Comparison of ENCODE assay signal across 9 mouse cellular contexts in genomic region chr6:53781171-53781570, GRCm38 (mm10). TPM values are rescaled to one million over a fixed set of nuclear protein-coding genes. Genes with fewer than 3 reads are reported as not detected.
DNase-seq lines count a peak whose midpoint lies in the region; ATAC-seq and TF ChIP-seq lines count a peak whose summit lies in the region.
"Had no signal": no experiment of that assay in that cellular context is flagged by ENCODE, and none has a peak within 500 bp of the region (broad histone marks: within the 10 kb centered on the region; RNA-seq: fewer than 3 reads in every experiment).

No protein-coding gene starts in this region.

- POLR2A ChIA-PET in Patski (lab: Charles Lee) = no interaction called here

- no peak overlapping the region for H3K4me3 ChIP-seq in kidney, postnatal 0 days (replicated peaks; ENCODE audit: low read depth, low read length)
- no peak overlapping the region for H3K4me3 ChIP-seq in kidney, embryonic 15.5 days (replicated peaks)
- H3K4me3 ChIP-seq in E14TG2a.4 (replicated peaks; ENCODE audit: low read length) = no peak overlapping the region

- CTCF ChIA-PET in Patski (lab: Charles Lee) = no interaction called here

- H3K9ac ChIP-seq in kidney, postnatal 0 days (ENCODE audit: low read depth, low read length) = no peak overlapping the region
- H3K9ac ChIP-seq in kidney, embryonic 15.5 days = no peak overlapping the region

- no peaks in the 10 kb centered on the region for H3K9me3 ChIP-seq in kidney, postnatal 0 days (replicated peaks; ENCODE audit: low read length)
- no peaks in the 10 kb centered on the region for H3K9me3 ChIP-seq in kidney, embryonic 15.5 days (replicated peaks)
- H3K9me3 ChIP-seq in E14TG2a.4 (ENCODE audit: low read length) = no peaks in the 10 kb centered on the region

- peak; percentile 86 for DNase-seq in kidney, postnatal 0 days (ENCODE audit: low spot score)
- no peak for DNase-seq in Patski (ENCODE audit: low read depth, low spot score)
- DNase-seq in embryo, embryonic 10 days (ENCODE audit: low spot score) = peak; percentile 92
- DNase-seq in layer of hippocampus, postnatal 14 days (ENCODE audit: low spot score in 2 of 2) = peak; percentile 25 to 74
- DNase-seq in natural killer cell, adult 2 months (ENCODE audit: low spot score in 2 of 2) = peak; percentile 16 to 36
- DNase-seq in yolk sac, embryonic 10.5 days (ENCODE audit: low spot score) = no peak

- peak; percentile 98 for TF ChIP-seq CTCF in kidney, postnatal 0 days (IDR thresholded peaks at IDR 0.05; ENCODE audit: low read depth)
- TF ChIP-seq CTCF in E14TG2a.4 (conservative IDR thresholded peaks at IDR 0.05; ENCODE audit: low read length) (peak; percentile 60), Patski (IDR thresholded peaks at IDR 0.05) (peak; percentile 68)

- no peaks in the 10 kb centered on the region for H3K36me3 ChIP-seq in kidney, postnatal 0 days (ENCODE audit: insufficient read depth, low read length)
- no peaks in the 10 kb centered on the region for H3K36me3 ChIP-seq in kidney, embryonic 15.5 days
- H3K36me3 ChIP-seq in E14TG2a.4 (ENCODE audit: insufficient read depth, low read length) = no peaks in the 10 kb centered on the region

- H3K27ac ChIP-seq in kidney, postnatal 0 days = no peak overlapping the region
- H3K27ac ChIP-seq in kidney, embryonic 15.5 days = no peak overlapping the region
- H3K27ac ChIP-seq: macrophage had no signal

- no peak overlapping the region for H3K4me2 ChIP-seq in kidney, postnatal 0 days (ENCODE audit: low read length)
- no peak overlapping the region for H3K4me2 ChIP-seq in kidney, embryonic 15.5 days

- in situ Hi-C loops in Patski (cut with MboI; ENCODE audit: low pct_unique_long_range_greater_than_20kb) = loop anchor here (5.0 kb wide), 2 partner anchors 171 to 446 kb away; no protein-coding TSS in a partner anchor

- no peaks in the 10 kb centered on the region for H3K27me3 ChIP-seq in kidney, postnatal 0 days (ENCODE audit: insufficient read depth, low read length)
- H3K27me3 ChIP-seq in kidney, embryonic 15.5 days = peaks cover 7% of the 10 kb centered on the region; the same call in 1 of the 2 replicates
- H3K27me3 ChIP-seq in E14TG2a.4 (ENCODE audit: insufficient read depth, low read length) (peaks cover 4% of the 10 kb centered on the region; the same call in 1 of the 2 replicates), Patski (no peaks in the 10 kb centered on the region)

- H3K4me1 ChIP-seq in kidney, postnatal 0 days (replicated peaks; ENCODE audit: insufficient read depth, low read length) = no peaks in the 10 kb centered on the region
- peaks cover 22% of the 10 kb centered on the region for H3K4me1 ChIP-seq in kidney, embryonic 15.5 days
- H3K4me1 ChIP-seq in E14TG2a.4 (replicated peaks; ENCODE audit: low read depth, low read length) = no peaks in the 10 kb centered on the region

- WGBS in kidney, postnatal 0 days = 7% methylated on average over 4 of the region's 4 CpGs
- WGBS in kidney, embryonic 15.5 days = 10% methylated on average over 4 of the region's 4 CpGs

- no peak for ATAC-seq in kidney, postnatal 0 days (replicated peaks; ENCODE audit: low FRiP score, low read depth)
- ATAC-seq in kidney, embryonic 15.5 days (replicated peaks; ENCODE audit: low FRiP score) = no peak
- no peak for ATAC-seq in Patski

RNA-seq across cellular contexts. Expression of gene Tril, which starts 39.5 kb away (rescaled TPM):
- 76.7 and 77.7 TPM in 2 replicates for polyA plus RNA-seq in kidney, postnatal 0 days (2015; fragmentation: Nextera tagmentation; extraction: Ambion mirVana)
- 88.9 and 93.8 TPM in 2 replicates for polyA plus RNA-seq in kidney, embryonic 15.5 days (2015; fragmentation: Nextera tagmentation; extraction: Ambion mirVana)
- 0.04 TPM for polyA plus RNA-seq in Patski (2021)
- total RNA-seq in layer of hippocampus, postnatal 14 days (2021) = 10 to 100 TPM; 56.2 to 58.3 TPM
- polyA plus RNA-seq: macrophage had no signal

Comparison
In these comparisons a context has a peak if more than half of its experiments do, and no peak if none do; other contexts are left out.
1. DNase-seq: peak in kidney, postnatal 0 days (single experiment), embryo, embryonic 10 days (single experiment), layer of hippocampus, postnatal 14 days (2 of 2) and natural killer cell, adult 2 months (2 of 2); none in Patski (single experiment) and yolk sac, embryonic 10.5 days (single experiment).
2. RNA of gene Tril, which starts 39.5 kb away (polyA plus RNA-seq): 88.9 to 93.8 TPM in kidney, embryonic 15.5 days and 76.7 to 77.7 TPM in kidney, postnatal 0 days; 0.04 TPM in Patski (single experiment); every median in the first group is over 10 times any median in the second.
3. Peak in every context shown above with its lines, with median percentiles within 50 percentile points of each other: CTCF ChIP-seq.